Mouse (Mus musculus) urinary bladder, postnatal 4 days (tissue): ENCODE measurements at regions not wholly inside any gene's neighbourhood (a gene's known extent, or its start where the extent isn't known, plus 50 kb on each side); places are given as distances from the start of the nearest gene placed in this dataset.

Experiments
- DNase-seq, 2 experiments: peaks; one replicate each; pipeline ENCODE4 v3.0.0; 2021 to 2022; ENCODE audit warnings: low spot score in 2 of 2

GRCm38 (mm10) chr16:90666271-90666986 is 60.8 kb downstream of the Mis18a start:
- DNase-seq = no peak

DNA sequence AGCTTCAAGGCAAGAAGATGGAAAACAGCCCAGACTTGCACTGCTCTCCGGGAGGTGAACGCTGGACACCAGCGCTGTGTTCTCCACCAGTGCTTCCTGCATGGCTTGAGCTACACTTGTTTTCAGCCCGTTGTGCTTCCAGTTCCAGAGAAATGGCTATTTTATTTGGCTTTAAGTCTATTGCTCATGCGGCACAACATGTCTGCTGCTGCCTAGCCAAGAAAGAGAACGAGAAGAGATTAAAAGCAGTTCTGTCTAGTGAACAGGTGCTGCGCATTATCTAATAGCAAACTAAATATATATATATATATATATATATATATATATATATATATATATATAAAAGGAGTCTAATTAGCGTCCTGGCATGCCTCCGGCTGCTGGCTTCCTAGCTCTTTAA is 63.1 kb downstream of the Mis18a start:
- DNase-seq = no peak

GRCm38 (mm10) chr16:90658050-90658449 is 69.2 kb downstream of the Mis18a start:
- no peak for DNase-seq

DNA sequence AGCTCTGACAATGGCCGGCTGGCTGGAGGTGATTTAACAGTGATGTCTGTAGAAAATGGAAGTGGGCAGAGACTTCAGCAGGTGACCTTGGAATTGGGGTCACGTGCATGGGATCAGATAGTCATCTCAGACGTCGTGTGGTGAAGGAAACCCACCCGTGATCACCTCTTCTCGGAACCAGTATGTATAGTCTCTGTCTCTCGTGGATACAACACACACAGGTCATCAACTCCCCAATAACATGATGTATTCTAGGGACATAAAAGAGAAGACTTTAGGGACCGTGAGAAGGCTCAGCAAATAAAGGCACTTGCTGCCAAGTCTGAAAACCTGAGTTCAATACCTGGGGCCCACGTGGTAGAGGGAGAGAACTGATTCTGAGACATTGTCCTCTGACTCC is 70.2 kb downstream of the Mis18a start:
- DNase-seq = no peak

DNA sequence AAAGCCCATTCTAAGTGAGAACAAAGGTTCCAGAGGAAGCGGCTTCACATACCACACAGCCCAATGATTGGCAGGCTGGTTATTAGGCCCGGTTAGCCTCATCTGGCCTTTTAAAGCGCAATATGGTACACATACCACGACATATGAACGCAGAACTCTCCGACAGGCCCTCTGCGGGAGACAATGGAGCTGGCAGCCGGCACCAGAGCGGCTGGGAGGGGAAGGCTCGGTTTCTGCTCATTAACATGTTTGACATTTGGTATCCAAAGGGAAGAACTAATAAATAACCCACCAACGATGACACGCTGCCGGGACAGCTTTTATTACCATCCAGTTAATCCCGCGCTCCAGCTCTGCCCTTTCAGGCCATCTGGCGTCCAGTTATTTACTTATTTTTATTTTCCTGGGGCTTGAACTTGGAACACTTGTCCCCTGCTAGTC is 70.6 kb downstream of the Mis18a start:
- no peak for DNase-seq

- no peak for DNase-seq
Measured at GRCm38 (mm10) chr16:90654853-90655252, 72.4 kb downstream of the Mis18a start.

GRCm38 (mm10) chr16:90652821-90653220 is 74.4 kb downstream of the Mis18a start:
- DNase-seq = no peak

GRCm38 (mm10) chr16:90648161-90648560 is 79.0 kb downstream of the Mis18a start:
- DNase-seq = no peak

DNA sequence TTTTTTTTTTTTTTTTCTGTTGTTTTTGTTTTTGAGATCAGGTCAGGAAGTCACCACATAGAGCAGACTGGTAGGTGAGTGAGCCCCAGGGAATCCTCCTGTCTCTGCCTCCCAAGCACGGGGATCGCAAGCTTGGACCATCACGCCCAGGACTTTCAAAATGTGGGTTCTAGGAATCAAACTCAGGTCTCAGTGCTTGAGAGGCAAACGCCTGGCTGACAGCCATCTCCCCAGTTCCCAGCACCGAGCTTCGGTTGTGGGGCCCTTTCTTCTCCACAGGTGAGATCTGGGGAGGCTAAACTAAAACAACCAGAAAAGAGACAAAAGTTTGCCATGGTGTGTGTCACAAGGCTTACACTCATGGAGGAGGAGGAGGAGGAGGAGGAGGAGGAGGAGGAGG is 84.5 kb downstream of the Mis18a start:
- DNase-seq = no peak

GRCm38 (mm10) chr16:90635216-90635615 is 92.0 kb downstream of the Mis18a start:
- DNase-seq = peak in 1 of 2 experiments; percentile 42

DNA sequence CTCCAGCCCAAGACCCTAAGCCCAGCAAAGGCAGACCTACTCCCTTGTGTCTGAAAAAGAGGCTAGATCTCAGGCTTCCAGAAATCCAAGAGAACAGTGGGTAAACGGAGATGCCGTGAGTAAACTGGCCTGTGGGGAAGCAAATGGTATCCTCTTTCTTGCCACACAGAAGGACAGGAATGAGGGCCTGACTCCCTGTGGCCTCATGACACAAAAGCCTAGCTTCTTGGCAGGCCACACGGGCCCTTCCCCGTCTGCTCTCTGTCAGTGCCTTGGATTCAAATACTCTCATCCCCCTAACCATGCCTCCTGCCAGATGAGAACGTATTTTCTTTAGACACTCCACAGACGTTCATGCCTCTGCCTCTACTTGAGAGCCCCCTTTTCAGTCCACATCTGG is 97.2 kb downstream of the Mis18a start:
- peak; percentile 23 to 55 for DNase-seq

DNA sequence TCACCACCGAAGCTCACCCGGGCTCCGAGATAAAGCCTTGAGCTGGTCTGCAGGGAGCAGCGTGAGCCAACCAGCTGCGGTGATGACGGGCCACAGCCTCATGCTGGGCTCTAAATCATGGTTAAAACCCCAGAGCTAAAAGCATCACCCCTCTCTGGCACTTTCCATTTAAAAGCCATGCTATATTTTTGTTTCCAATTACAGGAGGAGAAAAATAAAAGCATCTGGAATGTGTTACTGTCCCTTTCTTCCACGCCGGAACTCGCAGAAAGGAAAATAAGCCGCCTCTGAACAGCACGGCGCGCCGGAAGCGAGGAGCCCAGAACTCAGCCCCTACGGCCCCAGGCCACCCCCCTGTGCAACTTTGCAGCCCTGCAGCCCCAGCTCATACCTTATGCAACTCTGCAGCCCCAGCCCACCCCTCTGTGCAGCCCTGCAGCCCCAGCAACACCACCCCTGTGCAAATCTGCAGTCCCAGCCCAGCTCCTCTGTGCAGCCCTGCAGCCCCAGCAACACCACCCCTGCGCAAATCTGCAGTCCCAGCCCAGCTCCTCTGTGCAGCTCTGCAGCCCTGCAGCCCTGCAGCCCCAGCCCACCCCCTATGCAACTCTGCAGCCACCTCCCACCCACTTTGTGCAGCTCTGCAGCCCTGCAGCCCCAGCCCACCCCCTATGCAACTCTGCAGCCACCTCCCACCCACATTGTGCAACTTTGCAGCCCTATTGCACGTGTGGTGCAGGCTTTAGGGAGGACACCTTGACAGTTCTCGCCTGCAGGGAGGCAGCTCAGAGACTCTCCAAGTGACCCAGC is 97.9 kb downstream of the Mis18a start:
- peak; percentile 24 to 55 for DNase-seq

GRCm38 (mm10) chr16:90628605-90629120 is 98.5 kb downstream of the Mis18a start:
- DNase-seq = peak in 1 of 2 experiments; percentile 58

DNA sequence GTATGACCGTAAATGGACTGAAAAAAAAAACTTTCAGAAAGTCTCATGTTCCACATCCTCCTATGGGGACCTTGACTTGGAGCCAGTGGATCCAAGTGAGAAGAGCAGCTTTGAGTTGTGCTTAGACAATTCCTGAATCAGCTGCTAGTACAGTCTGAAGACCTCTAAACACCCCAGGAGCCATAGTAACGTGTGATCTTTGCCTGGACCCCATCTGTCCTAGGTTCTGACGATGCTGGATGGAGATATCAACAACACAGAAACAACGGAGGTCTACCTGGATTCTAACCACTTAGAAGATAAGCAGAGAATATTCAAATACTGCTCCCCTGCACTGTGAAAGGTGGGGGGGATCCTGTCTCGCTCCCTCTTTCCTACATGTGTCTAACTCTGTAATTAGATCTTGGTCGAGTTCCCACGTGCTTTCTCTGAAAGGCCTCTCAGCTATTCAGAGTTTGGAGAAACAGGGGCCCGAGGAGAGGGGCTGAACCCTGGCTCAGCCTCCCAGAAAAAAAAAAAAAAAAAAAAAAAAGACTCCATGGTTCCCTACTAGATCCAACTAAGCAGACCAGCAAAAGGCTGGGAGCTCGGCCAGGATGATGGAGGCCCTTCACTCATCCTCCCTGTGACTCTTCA is 101.1 kb downstream of the Mis18a start:
- peak in 1 of 2 experiments; percentile 19 for DNase-seq

GRCm38 (mm10) chr16:90625301-90626034 is 101.7 kb downstream of the Mis18a start:
- DNase-seq = peak in 1 of 2 experiments; percentile 49

- peak; percentile 70 to 82 for DNase-seq
Measured at GRCm38 (mm10) chr16:90624039-90624625, 103.1 kb downstream of the Mis18a start.

DNA sequence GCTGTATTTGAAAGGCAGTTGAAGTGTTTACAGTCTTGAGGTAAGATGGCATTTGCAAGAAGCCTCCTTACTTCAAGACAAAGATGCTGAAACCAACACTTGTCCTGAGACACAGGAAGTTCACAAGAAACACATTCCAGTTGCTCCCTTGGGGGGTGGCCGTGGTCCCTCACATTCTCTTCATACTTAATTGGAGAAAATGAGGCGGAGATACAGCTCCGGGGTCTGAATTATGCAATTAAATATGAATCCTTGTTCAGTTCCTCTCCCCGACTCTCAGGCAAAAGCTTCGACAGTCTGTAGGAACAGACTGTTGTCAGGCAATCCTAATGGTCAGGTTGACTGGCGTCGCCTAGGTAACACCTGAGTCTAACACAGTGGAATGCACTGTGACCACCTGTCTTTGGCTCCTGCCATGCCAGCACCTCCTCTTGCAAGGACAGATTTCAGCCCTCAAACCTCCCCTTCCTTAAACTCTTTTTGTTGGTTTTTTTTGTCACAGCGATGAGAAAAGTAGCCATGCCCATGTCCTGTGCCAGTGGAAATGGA is 104.5 kb downstream of the Mis18a start:
- DNase-seq = peak in 1 of 2 experiments; percentile 54

- DNase-seq = peak; percentile 17 to 52
Measured at GRCm38 (mm10) chr16:90621761-90622411, 105.3 kb downstream of the Mis18a start.

DNA sequence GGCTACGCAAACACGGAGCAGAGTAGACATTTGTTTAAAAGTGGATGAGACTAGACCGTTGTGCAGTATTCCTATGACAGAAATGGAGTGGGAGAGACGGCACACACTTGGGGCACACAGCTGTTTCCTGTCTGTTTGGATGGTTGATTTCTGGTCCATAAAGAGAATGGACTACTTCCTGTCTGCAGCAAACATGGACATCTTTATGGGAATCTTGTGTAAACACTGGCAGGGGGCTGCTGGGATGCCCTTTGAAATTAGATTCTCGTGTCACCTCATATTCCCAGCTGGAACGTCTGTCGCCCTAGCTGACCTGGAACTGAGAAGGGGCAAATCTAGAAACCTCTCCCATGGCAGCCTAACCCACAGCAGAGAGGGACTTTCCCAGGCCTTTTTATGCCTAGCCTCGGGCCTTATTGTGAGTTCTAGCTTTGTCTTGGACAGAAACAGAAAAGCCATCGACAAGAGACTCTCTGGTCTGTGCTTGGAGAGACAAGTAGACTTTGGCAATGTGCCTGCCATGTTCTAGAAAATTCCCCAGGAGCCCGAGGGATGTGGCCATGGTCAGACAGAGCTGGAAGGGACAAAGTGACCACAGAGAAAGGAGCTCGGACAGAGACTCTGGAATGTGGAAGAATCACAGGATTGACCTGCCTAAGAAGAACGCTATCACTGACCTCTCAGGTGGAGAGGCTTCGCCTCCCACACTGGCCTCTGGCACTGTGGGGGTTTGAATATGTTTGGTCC is 107.5 kb downstream of the Mis18a start:
- peak; percentile 16 to 52 for DNase-seq

- no peak for DNase-seq
Measured at GRCm38 (mm10) chr16:90615791-90616190, 111.4 kb downstream of the Mis18a start.
